Mouse (Mus musculus): ENCODE measurements around the gene Hccs. TPM values are rescaled to one million over a fixed set of nuclear protein-coding genes. Genes with fewer than 3 reads are reported as not detected.
"Not testable (repeated sequence)": the region's sequence is repeated elsewhere in the genome, so short reads cannot be mapped to it uniquely, and the experiment has no call there.

The Hccs gene
- polyA plus RNA-seq (2017; shearing (Covaris generic)) = 10 to 100 TPM in 1 of 2 experiments, 1 to 10 TPM in 1; 9.9 to 10.2 TPM

- peak; percentile 98 for ATAC-seq
These were observed at the start of gene Hccs for GRCm38 (mm10) chrX:169319945-169320667. Hccs (minus strand) TSS chrX:169320372.

DNA sequence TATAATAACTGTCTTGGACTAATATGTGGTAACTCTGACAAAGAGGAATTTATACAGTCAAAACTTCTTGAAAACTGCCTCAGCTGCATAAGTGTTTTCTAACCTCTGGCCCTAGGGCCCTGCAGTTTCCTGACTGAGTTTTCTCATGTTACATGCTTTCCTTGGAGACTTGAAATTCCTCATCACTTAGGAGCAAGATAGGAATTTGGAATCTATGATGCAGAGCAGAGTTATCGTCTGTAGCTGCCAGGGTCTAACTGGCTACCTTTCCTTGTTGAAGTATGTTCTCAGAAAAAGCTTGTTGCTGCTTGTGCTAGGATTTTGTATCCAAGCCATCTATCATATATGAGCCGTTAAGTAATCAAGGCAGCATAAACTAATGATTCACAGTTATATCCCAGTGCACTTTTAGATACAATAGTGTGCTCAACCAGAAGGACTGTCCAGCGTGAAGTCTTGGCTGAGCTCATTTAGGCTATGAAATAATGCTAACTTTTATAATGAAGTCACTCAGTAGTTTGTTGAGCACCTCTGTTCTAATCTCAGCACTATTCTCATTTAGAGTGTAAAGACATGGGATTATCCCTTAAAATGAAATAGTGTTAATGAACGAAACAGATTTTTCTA is 37.1 kb upstream of the Hccs start:
- ATAC-seq = no peak

DNA sequence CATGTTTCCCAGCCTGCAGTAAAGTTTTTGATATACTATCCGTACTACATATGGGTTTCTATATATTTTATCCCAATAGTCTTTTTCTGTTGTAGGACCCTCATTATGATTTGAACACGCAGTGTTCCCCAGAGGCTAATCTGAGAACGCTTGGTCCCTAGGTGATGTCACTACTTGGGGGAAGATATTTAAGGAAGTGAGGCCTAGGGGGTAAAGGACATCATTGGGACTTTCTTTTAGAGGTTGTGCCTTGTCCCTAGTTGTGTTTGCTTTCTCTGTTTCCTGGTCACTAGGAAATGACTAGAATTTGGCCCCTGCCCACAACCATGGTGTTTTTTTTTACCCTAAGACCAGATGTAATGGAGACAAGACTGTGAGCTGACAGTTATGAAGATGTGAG is 18.0 kb upstream of the Hccs start:
- no peak for ATAC-seq

GRCm38 (mm10) chrX:169337559-169337958 is 17.4 kb upstream of the Hccs start:
- no peak for ATAC-seq

DNA sequence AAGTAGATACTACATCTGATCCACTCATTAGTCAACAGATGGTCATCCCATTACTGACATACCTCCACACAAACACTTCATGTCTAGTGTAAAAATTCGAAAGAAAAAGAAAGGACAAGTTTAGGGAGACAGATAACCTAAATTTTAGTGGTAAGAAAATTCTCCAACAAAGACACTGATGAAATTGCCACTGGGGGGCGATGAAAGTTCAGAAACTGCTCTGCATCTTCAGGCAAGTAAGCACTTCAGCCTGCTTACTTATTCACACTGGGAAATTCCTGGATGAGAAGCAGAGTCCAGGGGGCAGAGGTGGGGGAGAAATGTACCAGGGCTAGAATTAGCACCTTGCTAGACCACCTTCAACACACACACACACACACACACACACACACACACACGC is 12.1 kb upstream of the Hccs start:
- no peak for ATAC-seq

- ATAC-seq = no peak
These were observed 5.9 kb upstream of the Hccs start for GRCm38 (mm10) chrX:169325929-169326595.

- not testable (repeated sequence) for ATAC-seq
These were observed 465 bp upstream of the Hccs start for GRCm38 (mm10) chrX:169320668-169321005.

DNA sequence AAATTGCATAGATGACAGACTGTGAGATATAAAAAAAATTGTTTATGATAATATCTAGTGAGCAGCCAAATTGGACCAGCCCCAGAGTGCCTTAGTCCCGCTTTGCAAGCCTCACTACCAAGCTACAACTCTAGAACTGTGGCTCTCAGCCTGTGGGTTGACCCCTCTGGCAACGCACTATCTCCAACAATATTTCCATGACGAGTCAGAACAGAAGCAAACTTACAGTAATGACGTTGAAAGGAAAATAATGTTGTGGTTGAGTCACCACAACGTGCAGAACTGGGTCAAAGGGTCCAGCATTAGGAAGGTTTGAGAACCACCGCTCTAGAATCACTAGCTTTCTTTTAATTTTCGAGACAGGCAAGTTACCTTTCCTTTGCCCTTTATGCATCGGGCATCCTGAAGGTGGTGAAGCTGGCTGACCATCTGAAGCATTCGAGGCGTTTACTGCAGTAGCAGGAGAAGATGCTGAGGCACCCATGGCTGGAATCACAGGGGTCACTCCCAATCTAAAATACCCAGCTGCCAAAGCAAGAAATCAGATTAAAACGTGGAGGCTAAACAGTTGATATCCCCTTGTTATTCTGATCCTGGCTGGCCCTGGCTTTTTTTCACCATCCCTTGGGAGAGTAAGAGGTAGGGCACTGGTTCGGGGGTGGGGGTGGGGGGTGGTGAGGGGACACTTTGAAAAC is 959 bp downstream of the Hccs start:
- ATAC-seq = peak; percentile 8

GRCm38 (mm10) chrX:169308559-169308958 is 11.6 kb downstream of the Hccs start:
- ATAC-seq = no peak

DNA sequence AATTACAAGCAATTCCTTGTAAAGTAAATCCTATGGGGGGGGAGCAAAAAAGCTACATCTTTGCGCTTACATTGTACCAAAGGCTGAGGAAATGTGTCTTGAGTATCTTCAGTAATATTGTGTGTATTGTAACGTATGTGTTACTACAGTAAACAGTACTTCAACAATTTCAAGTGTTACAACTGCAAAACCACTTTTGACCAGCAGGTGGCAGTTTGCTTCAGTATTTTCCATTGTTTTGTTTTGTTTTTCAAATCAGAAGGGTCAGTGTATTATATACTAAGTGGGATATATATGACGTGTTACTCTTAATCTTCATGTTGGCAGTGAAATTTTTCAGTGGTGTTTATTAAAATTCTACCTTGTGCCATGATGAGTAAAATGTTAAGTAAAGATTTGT is 16.2 kb downstream of the Hccs start:
- peak; percentile 57 for ATAC-seq

GRCm38 (mm10) chrX:169302271-169303045 is 17.7 kb downstream of the Hccs start:
- ATAC-seq = no peak

DNA sequence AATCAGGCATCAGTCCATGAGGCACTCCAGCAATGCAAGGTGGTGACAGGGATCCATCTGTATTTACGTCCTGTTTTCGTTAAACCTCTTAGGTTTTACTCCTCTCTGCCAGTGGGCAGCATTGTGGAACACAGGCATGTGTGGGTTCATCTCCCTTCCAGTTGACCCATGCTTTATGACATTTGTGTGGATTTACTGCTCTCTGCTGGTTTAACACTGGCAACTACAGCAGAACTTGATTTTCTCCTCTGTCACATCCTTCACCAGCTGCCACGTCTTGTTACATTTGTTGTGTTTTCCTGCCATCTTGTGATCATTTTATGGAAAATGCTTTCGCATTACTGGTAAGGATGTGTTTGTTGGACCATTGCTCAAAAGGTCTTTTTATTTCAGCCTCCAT is 20.6 kb downstream of the Hccs start:
- ATAC-seq = no peak

- no peak for ATAC-seq
These were observed 56.6 kb downstream of the Hccs start for GRCm38 (mm10) chrX:169263433-169264172.

- no peak for ATAC-seq
These were observed 58.0 kb downstream of the Hccs start for GRCm38 (mm10) chrX:169262212-169262611.

DNA sequence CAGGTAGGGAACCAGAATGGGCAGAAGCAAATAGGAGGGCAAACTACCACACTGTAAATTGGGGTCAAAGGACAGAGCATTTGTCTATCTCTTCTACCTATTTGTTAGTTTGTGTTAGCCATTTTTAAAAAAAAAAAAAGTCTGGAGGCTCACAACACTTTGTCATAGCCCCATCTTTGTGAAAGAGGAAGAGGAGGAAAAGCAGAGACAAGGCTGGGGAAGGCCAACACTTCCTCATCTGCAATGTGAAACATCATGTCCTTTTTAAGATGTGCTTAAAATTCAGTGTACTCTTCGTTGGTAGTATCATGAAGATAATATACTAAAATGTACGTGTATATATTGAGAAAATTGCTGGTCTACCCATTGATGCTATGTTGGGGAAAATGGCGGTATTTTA is 59.1 kb downstream of the Hccs start:
- no peak for ATAC-seq

DNA sequence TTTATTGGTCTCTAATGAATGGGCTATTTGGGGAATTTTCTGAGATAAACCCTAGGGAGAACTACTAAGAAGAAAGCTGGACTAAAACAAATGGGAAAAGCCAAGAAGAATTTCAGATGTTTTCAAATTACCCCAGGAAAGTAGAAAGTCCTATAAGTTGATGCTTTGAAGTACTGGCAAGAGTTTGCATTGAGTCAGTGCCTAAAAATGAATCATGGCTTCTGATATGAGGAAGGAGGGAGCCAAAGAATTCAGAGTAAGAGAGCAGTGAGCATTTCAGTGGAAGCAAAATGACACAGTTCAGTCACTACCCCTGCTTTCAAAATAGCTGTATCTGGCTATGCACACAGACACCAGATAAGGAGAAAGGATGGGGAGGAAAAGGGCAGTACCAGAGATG is 63.4 kb downstream of the Hccs start:
- ATAC-seq = no peak

GRCm38 (mm10) chrX:169255915-169256314 is 64.3 kb downstream of the Hccs start:
- no peak for ATAC-seq

DNA sequence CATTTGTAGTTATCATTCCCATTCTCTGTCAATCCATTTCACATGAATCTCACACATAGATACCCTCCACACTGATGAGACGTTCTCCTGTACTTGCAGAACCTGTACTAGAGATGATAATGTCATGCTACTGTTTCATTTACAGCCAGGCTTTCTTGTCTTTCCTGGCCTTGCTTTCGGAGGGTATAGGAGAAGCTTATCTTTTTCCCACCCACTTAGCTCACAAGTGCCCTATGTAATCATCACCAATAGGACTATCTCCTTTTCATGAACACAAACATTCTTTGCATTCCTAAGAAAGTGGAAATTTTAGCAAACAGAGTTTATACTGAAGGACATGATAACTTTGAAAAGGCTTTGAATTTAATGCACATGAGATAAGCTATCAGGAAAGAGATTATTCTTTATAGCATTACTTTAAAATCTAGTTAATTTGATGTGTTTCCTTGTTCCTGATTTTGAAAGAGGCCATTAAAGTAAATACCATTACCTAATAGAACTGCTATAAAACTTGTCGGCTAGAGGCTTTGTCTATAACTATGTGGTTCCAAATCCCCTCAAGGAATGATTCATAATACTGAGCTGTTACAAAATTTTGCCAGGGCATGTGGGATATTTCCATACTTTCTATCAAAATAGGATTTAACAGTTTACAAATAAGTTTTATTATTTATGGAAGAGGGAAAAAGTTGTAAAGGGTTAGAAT is 97.7 kb downstream of the Hccs start:
- ATAC-seq = no peak

DNA sequence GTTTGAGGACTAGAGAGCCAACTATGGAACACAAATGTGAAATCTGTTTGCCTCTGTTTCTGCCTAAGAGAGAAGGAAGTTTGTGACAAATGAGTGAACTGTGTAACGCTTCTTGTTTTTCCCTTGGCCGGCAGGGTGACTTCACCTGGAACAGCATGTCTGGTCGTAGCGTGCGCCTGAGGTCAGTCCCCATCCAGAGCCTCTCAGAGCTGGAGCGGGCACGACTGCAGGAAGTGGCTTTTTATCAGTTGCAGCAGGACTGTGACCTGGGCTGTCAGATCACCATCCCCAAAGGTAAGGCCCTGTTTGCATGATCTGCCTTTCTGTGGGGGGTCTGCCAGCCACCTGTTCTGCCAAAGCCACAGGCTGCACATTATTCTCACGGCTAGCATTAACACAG is 100.1 kb downstream of the Hccs start:
- ATAC-seq = no peak

- ATAC-seq = no peak
These were observed 110.2 kb downstream of the Hccs start for GRCm38 (mm10) chrX:169210019-169210418.

Data from activated CD4-positive, CD25-positive, alpha-beta regulatory T cell, adult 4 months (primary cell).